Mouse (Mus musculus) kidney, postnatal 14 days (tissue): ENCODE measurements around the gene Dmgdh.

Experiments
- DNase-seq: peaks from one replicate; pipeline ENCODE4 v3.0.0; 2022; ENCODE audit warnings: mixed read lengths

Dmgdh gene

GRCm38 (mm10) chr13:93711226-93711625 lies 37.0 kb downstream of the Dmgdh start:
- DNase-seq: peak; percentile 38

GRCm38 (mm10) chr13:93712362-93712761 lies 38.1 kb downstream of the Dmgdh start:
- no peak for DNase-seq

GRCm38 (mm10) chr13:93713826-93714225 lies 39.6 kb downstream of the Dmgdh start:
- DNase-seq: no peak

GRCm38 (mm10) chr13:93717113-93717512 lies 42.9 kb downstream of the Dmgdh start:
- DNase-seq: no peak

- DNase-seq: peak; percentile 58
These were observed 44.7 kb downstream of the Dmgdh start for GRCm38 (mm10) chr13:93718948-93719347.

GRCm38 (mm10) chr13:93721916-93722315 lies 47.7 kb downstream of the Dmgdh start:
- no peak for DNase-seq

- DNase-seq: no peak
These were observed 49.2 kb downstream of the Dmgdh start for GRCm38 (mm10) chr13:93723455-93723854.

GRCm38 (mm10) chr13:93724206-93724605 lies 50.0 kb downstream of the Dmgdh start:
- DNase-seq: no peak

GRCm38 (mm10) chr13:93735131-93735636 lies 61.0 kb downstream of the Dmgdh start:
- DNase-seq: no peak

- no peak for DNase-seq
These were observed 69.9 kb downstream of the Dmgdh start for GRCm38 (mm10) chr13:93744118-93744517.

GRCm38 (mm10) chr13:93752597-93753400 lies 78.6 kb downstream of the Dmgdh start:
- no peak for DNase-seq

GRCm38 (mm10) chr13:93755084-93755483 lies 80.9 kb downstream of the Dmgdh start:
- no peak for DNase-seq

- DNase-seq: no peak
These were observed 82.4 kb downstream of the Dmgdh start for GRCm38 (mm10) chr13:93756674-93757073.

GRCm38 (mm10) chr13:93757514-93757913 lies 83.3 kb downstream of the Dmgdh start:
- DNase-seq: no peak

- no peak for DNase-seq
These were observed 84.1 kb downstream of the Dmgdh start for GRCm38 (mm10) chr13:93758149-93758898.

- DNase-seq: no peak
These were observed 87.6 kb downstream of the Dmgdh start for GRCm38 (mm10) chr13:93761831-93762230.

GRCm38 (mm10) chr13:93762879-93763278 lies 88.6 kb downstream of the Dmgdh start:
- no peak for DNase-seq

GRCm38 (mm10) chr13:93764321-93764973 lies 90.2 kb downstream of the Dmgdh start:
- DNase-seq: no peak

- peak; percentile 4 for DNase-seq
These were observed 96.9 kb downstream of the Dmgdh start for GRCm38 (mm10) chr13:93771031-93771587.

GRCm38 (mm10) chr13:93771588-93772278 lies 97.5 kb downstream of the Dmgdh start, which contains the start of gene Arsb:
TSS of gene Arsb (plus strand) at chr13:93771630.
- peak; percentile 91 for DNase-seq

GRCm38 (mm10) chr13:93772279-93772636 lies 98.0 kb downstream of the Dmgdh start:
- no peak for DNase-seq

- DNase-seq: no peak
These were observed 98.6 kb downstream of the Dmgdh start for GRCm38 (mm10) chr13:93772861-93773260.
